Mouse (Mus musculus): ENCODE data around the gene Olfr1058.
"Not testable (repeated sequence)": the region's sequence is repeated elsewhere in the genome, so short reads cannot be mapped to it uniquely, and the experiment has no call there.

Gene Olfr1058

DNA sequence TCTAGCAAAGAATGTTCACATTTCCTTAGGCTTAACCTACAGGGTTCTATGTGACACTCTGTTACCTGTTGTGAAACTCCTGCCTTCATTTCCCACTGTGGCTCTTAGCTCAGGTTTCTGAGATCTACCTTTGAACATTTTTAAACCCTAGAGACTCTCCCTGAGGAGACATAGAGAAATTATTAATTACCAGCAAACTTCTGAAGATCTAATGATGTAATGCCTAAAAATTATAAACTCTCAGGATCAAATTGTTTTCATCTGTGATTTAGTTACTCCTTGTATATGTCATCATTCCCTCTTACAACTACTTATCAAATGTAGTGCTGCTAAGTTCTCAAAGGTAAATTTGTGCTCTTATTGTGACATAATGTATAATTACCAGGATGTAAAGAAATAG, at the start of gene Olfr1058:
Olfr1058 (minus strand) TSS at position 101 of the 400 bp plus-strand sequence.
- DNase-seq = not testable (repeated sequence)

DNA sequence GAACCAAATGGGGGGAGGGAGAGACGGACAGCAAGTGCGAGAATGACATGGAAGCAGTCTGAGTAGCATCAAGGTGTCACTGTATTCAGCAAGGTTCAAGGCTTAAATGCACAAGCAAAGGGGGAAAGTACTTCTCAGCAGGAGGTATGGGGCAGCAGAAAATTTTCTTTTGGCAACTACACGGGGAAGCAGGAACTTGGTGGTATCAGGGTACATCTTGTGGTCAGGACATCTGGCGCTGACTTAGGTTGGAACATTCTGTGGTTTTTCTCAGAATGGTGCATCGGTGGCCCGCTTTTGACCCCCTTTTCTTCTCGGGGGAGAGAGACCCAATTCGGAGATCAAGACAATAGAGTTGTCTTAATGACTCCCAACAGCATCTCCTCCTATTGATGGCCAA, 40.1 kb upstream of the Olfr1058 start:
- DNase-seq = not testable (repeated sequence)

DNA sequence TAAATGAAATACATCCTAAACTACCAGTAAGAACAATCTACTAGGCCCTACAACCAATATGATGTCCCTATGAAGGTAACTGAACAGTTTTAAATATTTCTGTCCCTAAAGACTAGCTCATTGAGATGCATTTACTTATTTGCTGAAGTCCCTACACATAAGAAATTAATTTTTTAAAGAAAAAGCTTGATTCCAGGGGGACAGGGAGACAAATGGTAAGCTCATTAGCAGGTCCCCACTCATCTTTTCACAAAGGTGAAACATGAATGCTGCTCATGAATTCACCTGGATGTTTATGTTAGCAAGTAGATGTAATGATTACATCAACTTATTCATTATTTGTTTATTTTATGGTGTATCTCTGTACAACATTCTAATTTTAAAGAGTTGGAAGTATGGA, 38.3 kb upstream of the Olfr1058 start, which contains the start of gene Olfr1062:
Olfr1062 (minus strand) TSS at position 101 of the 400 bp plus-strand sequence.
- DNase-seq = not testable (repeated sequence)

DNA sequence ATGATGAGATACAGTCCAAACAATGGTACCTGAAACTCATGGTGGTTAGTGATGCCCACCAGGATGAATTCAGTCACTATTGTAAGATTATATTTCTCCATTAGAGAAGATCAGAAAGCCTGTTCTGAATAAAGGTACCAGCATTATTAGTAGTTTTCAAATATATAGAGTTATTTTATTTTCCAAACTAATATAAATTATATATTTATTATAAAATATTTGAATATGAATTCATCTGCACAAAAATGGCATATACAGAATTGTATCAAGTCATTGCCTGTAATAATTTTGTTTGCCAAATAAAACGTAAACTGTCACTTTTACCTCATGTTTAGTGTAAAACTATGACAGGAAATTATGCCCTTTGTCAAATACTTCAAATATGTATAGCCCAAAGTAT, 25.6 kb upstream of the Olfr1058 start, which contains the start of gene Olfr1061:
Olfr1061 (minus strand) TSS at position 101 of the 400 bp plus-strand sequence.
- no peak for DNase-seq

DNA sequence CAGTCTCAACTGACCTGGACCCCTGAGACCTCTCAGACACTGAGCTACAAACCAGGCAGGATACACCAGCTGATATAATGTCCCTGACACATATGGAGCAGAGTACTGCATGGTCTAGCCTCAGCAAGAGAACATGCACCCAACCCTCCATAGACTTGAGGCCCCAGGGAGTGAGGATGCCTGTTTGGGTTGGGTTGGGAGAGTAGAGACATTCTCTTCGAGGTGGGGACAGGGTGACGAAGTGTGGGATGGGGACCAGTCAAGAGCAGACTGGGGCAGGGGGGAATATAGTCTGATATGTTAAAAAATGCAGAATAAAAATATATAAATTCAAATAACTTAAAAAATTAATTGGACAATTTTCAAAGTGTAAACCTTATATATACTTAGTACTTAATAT, 6.8 kb upstream of the Olfr1058 start:
- no peak for DNase-seq

DNA sequence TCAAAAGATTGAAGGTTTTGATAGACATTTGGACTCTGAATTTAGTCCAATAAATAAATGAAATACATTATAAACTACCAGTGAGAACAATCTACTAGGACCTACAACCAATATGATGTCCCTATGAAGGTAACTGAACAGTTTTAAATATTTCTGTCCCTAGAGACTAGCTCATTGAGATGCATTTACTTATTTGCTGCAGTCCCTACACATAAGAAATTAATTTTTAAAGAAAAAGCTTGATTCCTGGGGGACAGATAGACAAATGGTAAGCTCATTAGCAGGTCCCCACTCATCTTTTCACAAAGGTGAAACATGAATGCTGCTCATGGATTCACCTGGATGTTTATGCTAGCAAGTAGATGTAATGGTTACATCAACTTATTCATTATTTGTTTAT, 10.1 kb downstream of the Olfr1058 start, which contains the start of gene Olfr1057:
Olfr1057 (minus strand) TSS at position 101 of the 400 bp plus-strand sequence.
- no peak for DNase-seq

DNA sequence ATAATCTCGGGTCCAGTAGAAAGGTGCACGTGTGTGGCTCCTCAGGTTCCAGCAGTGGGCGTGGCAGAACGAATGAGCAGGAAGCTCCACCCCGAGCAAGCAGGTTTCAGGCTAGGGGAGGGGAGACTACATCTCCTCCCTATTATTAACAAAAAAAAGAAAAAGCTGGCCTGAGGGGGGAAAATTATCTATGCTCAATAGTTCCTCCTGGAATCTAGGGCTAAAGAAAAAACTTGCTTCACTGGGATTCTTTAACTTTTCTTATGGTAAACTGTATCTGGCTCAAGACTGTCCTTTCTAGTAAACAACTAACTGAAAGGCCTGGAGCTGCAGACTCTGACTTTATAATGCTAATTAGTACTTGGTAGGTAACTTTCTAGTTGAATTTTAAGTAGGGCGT, 22.0 kb downstream of the Olfr1058 start:
- DNase-seq = not testable (repeated sequence)

DNA sequence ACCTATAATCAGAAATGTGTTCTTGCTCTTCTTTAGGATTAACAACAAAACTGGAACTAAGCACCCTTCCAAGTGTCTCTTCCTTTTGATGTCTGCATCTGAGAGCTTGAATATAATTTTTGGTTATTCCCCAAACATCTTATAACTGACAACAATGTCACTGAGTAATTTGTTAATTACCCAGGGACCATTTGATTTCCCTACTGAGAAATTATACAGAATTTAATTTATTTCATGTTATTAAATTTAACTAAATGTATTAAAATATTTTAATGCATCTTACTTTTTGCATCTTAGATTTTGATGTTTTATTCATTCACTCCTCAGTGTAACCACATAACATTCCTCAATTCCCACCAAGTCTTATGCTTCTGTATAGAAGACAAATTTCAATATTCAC, 26.0 kb downstream of the Olfr1058 start, which contains the start of gene Olfr1056:
Olfr1056 (minus strand) TSS at position 101 of the 400 bp plus-strand sequence.
- no peak for DNase-seq

DNA sequence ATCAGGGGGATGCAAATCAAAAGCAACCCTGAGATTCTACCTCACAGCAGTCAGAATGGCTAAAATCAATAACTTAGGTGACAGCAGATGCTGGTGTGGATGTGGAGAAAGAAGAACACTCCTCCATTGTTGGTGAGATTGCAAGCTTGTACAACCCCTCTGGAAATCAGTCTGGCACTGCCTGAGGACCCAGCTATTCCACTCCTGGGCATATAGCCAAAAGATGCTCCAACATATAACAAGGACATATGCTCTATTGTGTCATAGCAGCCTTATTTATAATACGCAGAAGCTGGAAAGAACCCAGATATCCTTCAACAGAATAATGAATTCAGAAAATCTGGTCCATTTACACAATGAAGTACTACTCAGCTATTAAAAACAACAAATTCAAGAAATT, 36.6 kb downstream of the Olfr1058 start:
- DNase-seq = not testable (repeated sequence)

DNA sequence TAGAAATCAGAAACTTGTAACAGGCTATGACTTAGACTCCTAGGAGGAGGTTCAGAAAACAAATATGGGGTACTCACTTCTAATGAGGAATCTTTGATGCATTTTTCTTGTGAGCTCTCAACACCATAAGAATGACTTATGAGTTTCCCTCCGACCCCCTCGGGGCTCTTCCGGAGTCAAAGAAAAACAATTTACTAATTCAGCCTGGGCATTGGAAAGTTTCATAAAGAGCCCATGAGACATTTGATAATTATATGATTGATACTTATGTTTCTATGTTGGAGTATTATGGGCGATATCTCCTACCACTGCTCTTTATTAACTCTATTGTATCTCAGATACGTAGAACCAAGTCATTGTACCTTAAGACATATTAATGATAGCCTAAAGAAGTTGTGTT, 38.2 kb downstream of the Olfr1058 start, which contains the start of gene Olfr1055:
Olfr1055 (minus strand) TSS at position 101 of the 400 bp plus-strand sequence.
- no peak for DNase-seq

DNA sequence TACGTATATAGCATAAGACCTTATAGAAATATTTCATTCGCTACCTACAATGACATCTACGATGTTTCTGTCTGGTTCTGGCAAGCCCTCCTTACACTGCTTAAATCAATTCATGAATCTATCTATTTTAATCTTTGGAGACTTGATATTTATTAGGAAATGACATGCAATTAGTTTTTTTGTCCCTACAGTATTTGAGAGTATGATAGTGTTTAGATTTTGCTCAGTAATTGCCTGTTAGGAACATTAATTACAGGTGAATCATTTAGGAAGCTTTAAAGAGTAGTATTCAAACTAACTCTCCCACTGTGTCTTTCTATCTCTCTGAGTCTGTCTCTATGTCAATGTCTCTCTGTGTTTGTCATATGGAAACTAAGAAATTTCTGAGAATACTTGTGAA, 53.0 kb downstream of the Olfr1058 start, which contains the start of gene Olfr1054:
Olfr1054 (minus strand) TSS at position 101 of the 400 bp plus-strand sequence.
- no peak for DNase-seq

All from kidney, adult 9 months (tissue).